ENCODE assay signal across 15 mouse cellular contexts in genomic region chr9:63250841-63251626, GRCm38 (mm10).
DNase-seq lines count a peak whose midpoint lies in the region; ATAC-seq and TF ChIP-seq lines count a peak whose summit lies in the region.
"Had no signal": no experiment of that assay in that cellular context is flagged by ENCODE, and none has a peak within 500 bp of the region (broad histone marks: within the 10 kb centered on the region; RNA-seq: fewer than 3 reads in every experiment).

No protein-coding gene starts in this region.

- DNase-seq in forebrain, postnatal 0 days = peak; percentile 8
- peak; percentile 81 for DNase-seq in brain, embryonic 14.5 days (ENCODE audit: low read depth)
- peak; percentile 57 for DNase-seq in hindbrain, embryonic 14.5 days (ENCODE audit: low spot score)
- DNase-seq in midbrain, postnatal 0 days (ENCODE audit: low spot score) = peak; percentile 67
- DNase-seq in MN1 (ENCODE audit: low spot score) = no peak
- DNase-seq in frontal cortex, postnatal 25 days (ENCODE audit: low spot score in 2 of 2) = no peak
- no peak for DNase-seq in spleen, postnatal 14 days (ENCODE audit: low spot score in 2 of 2)
- DNase-seq: heart, postnatal 10 days; kidney, adult 18-20 months; right cerebral cortex, adult 18-20 months had no signal

- no peak for TF ChIP-seq CTCF in forebrain, postnatal 0 days (IDR thresholded peaks at IDR 0.05; ENCODE audit: low read depth)
- no peak for TF ChIP-seq CTCF in brain, embryonic 14.5 days (IDR thresholded peaks at IDR 0.05; ENCODE audit: borderline replicate concordance, extremely low read depth, insufficient read depth, insufficient read length)
- TF ChIP-seq CTCF in midbrain, postnatal 0 days (IDR thresholded peaks at IDR 0.05) = no peak

- ATAC-seq in forebrain, postnatal 0 days = no peak
- ATAC-seq in forebrain, embryonic 16.5 days = no peak
- no peak; the same call in 1 of the 2 replicates for ATAC-seq in hindbrain, embryonic 14.5 days (ENCODE audit: low FRiP score)
- ATAC-seq in midbrain, postnatal 0 days (ENCODE audit: low FRiP score) = no peak

- no peak for TF ChIP-seq POLR2A in brain, embryonic 14.5 days (IDR thresholded peaks at IDR 0.05; ENCODE audit: borderline replicate concordance, extremely low read depth, insufficient read depth, insufficient read length, poor library complexity, severe bottlenecking)

- H3K27me3 ChIP-seq in forebrain, postnatal 0 days (ENCODE audit: insufficient read depth, low read length) = no peaks in the 10 kb centered on the region
- H3K27me3 ChIP-seq in forebrain, embryonic 16.5 days (replicated peaks; ENCODE audit: control insufficient read depth, insufficient read depth, low read length) = no peaks in the 10 kb centered on the region
- H3K27me3 ChIP-seq in hindbrain, embryonic 14.5 days (ENCODE audit: control insufficient read depth, insufficient read depth, low read length) = no peaks in the 10 kb centered on the region
- no peaks in the 10 kb centered on the region for H3K27me3 ChIP-seq in midbrain, postnatal 0 days (ENCODE audit: insufficient read depth, low read length)
- H3K27me3 ChIP-seq: liver, embryonic 15.5 days had no signal

- no peak overlapping the region for H3K4me2 ChIP-seq in forebrain, postnatal 0 days (ENCODE audit: low read depth)
- H3K4me2 ChIP-seq in forebrain, embryonic 16.5 days (ENCODE audit: low read length) = no peak overlapping the region
- H3K4me2 ChIP-seq in hindbrain, embryonic 14.5 days (replicated peaks) = no peak overlapping the region
- H3K4me2 ChIP-seq in midbrain, postnatal 0 days (ENCODE audit: low read depth, low read length, poor library complexity, severe bottlenecking) = no peak overlapping the region
- H3K4me2 ChIP-seq: liver, embryonic 15.5 days had no signal

- WGBS in forebrain, postnatal 0 days = 71% methylated on average over 19 of the region's 19 CpGs
- whole genome bisulfite sequencing in forebrain, embryonic 16.5 days = 66% methylated on average over 19 of the region's 19 CpGs
- WGBS in hindbrain, embryonic 14.5 days = 43% methylated on average over 19 of the region's 19 CpGs
- 40% methylated on average over 19 of the region's 19 CpGs for WGBS in midbrain, postnatal 0 days

- no peak overlapping the region for H3K4me3 ChIP-seq in forebrain, postnatal 0 days (ENCODE audit: low read depth, low read length)
- H3K4me3 ChIP-seq in forebrain, embryonic 16.5 days (replicated peaks; ENCODE audit: low read length) = no peak overlapping the region
- no peak overlapping the region for H3K4me3 ChIP-seq in hindbrain, embryonic 14.5 days (replicated peaks; ENCODE audit: low read length)
- H3K4me3 ChIP-seq in midbrain, postnatal 0 days (ENCODE audit: low read depth, low read length) = no peak overlapping the region
- H3K4me3 ChIP-seq: limb, embryonic 10.5 days; liver, embryonic 15.5 days had no signal

- no peak overlapping the region for H3K9ac ChIP-seq in forebrain, postnatal 0 days
- H3K9ac ChIP-seq in forebrain, embryonic 16.5 days (replicated peaks; ENCODE audit: low read depth, low read length) = no peak overlapping the region
- no peak overlapping the region for H3K9ac ChIP-seq in hindbrain, embryonic 14.5 days
- H3K9ac ChIP-seq in midbrain, postnatal 0 days (replicated peaks; ENCODE audit: low read length, poor library complexity, severe bottlenecking) = no peak overlapping the region
- H3K9ac ChIP-seq: liver, embryonic 15.5 days had no signal

- no peaks in the 10 kb centered on the region for H3K4me1 ChIP-seq in forebrain, postnatal 0 days (ENCODE audit: insufficient read depth)
- H3K4me1 ChIP-seq in forebrain, embryonic 16.5 days (replicated peaks; ENCODE audit: control insufficient read depth, insufficient read depth, low read length) = no peaks in the 10 kb centered on the region
- peaks cover 6% of the 10 kb centered on the region; the same call in 1 of the 2 replicates for H3K4me1 ChIP-seq in hindbrain, embryonic 14.5 days (replicated peaks; ENCODE audit: control insufficient read depth, insufficient read depth, low read length)
- H3K4me1 ChIP-seq in midbrain, postnatal 0 days (ENCODE audit: insufficient read depth, low read length) = no peaks in the 10 kb centered on the region
- H3K4me1 ChIP-seq: liver, embryonic 15.5 days had no signal

- no peak overlapping the region for H3K27ac ChIP-seq in forebrain, postnatal 0 days (ENCODE audit: low read depth, low read length)
- no peak overlapping the region for H3K27ac ChIP-seq in forebrain, embryonic 16.5 days (ENCODE audit: low read length)
- peak overlapping the region; percentile 74 for H3K27ac ChIP-seq in hindbrain, embryonic 14.5 days
- no peak overlapping the region for H3K27ac ChIP-seq in midbrain, postnatal 0 days (ENCODE audit: low read depth, low read length)
- H3K27ac ChIP-seq: limb, embryonic 10.5 days; liver, embryonic 15.5 days; macrophage had no signal

- no peaks in the 10 kb centered on the region for H3K9me3 ChIP-seq in forebrain, postnatal 0 days (ENCODE audit: low read length)
- no peaks in the 10 kb centered on the region for H3K9me3 ChIP-seq in forebrain, embryonic 16.5 days (ENCODE audit: control insufficient read depth, low read length)
- H3K9me3 ChIP-seq in hindbrain, embryonic 14.5 days (ENCODE audit: control insufficient read depth, low read length) = no peaks in the 10 kb centered on the region
- no peaks in the 10 kb centered on the region for H3K9me3 ChIP-seq in midbrain, postnatal 0 days (ENCODE audit: low read length)
- H3K9me3 ChIP-seq: G1E; limb, embryonic 10.5 days; liver, embryonic 15.5 days had no signal

- peaks cover 2% of the 10 kb centered on the region; the same call in 1 of the 2 replicates for H3K36me3 ChIP-seq in forebrain, postnatal 0 days (ENCODE audit: insufficient read depth)
- H3K36me3 ChIP-seq in forebrain, embryonic 16.5 days (ENCODE audit: control insufficient read depth, insufficient read depth) = no peaks in the 10 kb centered on the region
- H3K36me3 ChIP-seq in hindbrain, embryonic 14.5 days (replicated peaks; ENCODE audit: control insufficient read depth, insufficient read depth) = no peaks in the 10 kb centered on the region; the same call in 1 of the 2 replicates
- no peaks in the 10 kb centered on the region for H3K36me3 ChIP-seq in midbrain, postnatal 0 days (ENCODE audit: insufficient read depth, low read length)

Comparison
In these comparisons a context has a peak if more than half of its experiments do, and no peak if none do; other contexts are left out.
1. DNase-seq: peak in forebrain, postnatal 0 days (single experiment), brain, embryonic 14.5 days (single experiment), hindbrain, embryonic 14.5 days (single experiment) and midbrain, postnatal 0 days (single experiment); none in MN1 (single experiment), frontal cortex, postnatal 25 days (0 of 2) and spleen, postnatal 14 days (0 of 2).